ENCODE assay signal across 8 mouse cellular contexts in genomic region chr11:62278027-62278426, GRCm38 (mm10). TPM values are rescaled to one million over a fixed set of nuclear protein-coding genes. Genes with fewer than 3 reads are reported as not detected.
DNase-seq lines count a peak whose midpoint lies in the region; ATAC-seq and TF ChIP-seq lines count a peak whose summit lies in the region.

No protein-coding gene starts in this region.

- H3K9ac ChIP-seq in heart, adult 2 months (ENCODE audit: low read depth, low read length): no peak overlapping the region
- H3K9ac ChIP-seq in heart, embryonic 12.5 days: no peak overlapping the region
- no peak overlapping the region for H3K9ac ChIP-seq in stomach, postnatal 0 days (ENCODE audit: low read length)

- H3K4me2 ChIP-seq in heart, embryonic 12.5 days: no peak overlapping the region
- H3K4me2 ChIP-seq in stomach, postnatal 0 days (replicated peaks; ENCODE audit: low read depth): no peak overlapping the region

- 0 out of 2 replicates have a peak, but pooled peaks cover 4% of the 10 kb centered on the region for H3K9me3 ChIP-seq in heart, embryonic 12.5 days (replicated peaks)
- H3K9me3 ChIP-seq in E14TG2a.4 (ENCODE audit: low read length): no peaks in the 10 kb centered on the region
- H3K9me3 ChIP-seq in stomach, postnatal 0 days (ENCODE audit: control insufficient read depth, low read length): no peaks in the 10 kb centered on the region

- TF ChIP-seq POLR2A in heart, adult 2 months (IDR thresholded peaks at IDR 0.05; ENCODE audit: insufficient read depth, low read depth, low read length): no peak
- TF ChIP-seq POLR2A in brain, embryonic 14.5 days (IDR thresholded peaks at IDR 0.05; ENCODE audit: borderline replicate concordance, extremely low read depth, insufficient read depth, insufficient read length, poor library complexity, severe bottlenecking): no peak

- ATAC-seq in heart, embryonic 12.5 days (ENCODE audit: insufficient number of reproducible peaks, low FRiP score): no peak
- peak; percentile 63 for ATAC-seq in megakaryocyte, adult 5-6 weeks (ENCODE audit: poor library complexity, severe bottlenecking)
- ATAC-seq in stomach, postnatal 0 days (ENCODE audit: low FRiP score, low TSS enrichment): peak; percentile 63; the same call in 1 of the 2 replicates

- no peaks in the 10 kb centered on the region for H3K79me2 ChIP-seq in heart, adult 2 months (replicated peaks; ENCODE audit: control insufficient read depth, insufficient read depth, low read length)

- no peaks in the 10 kb centered on the region for H3K27me3 ChIP-seq in heart, adult 2 months (ENCODE audit: control insufficient read depth, insufficient read depth, low read length)
- H3K27me3 ChIP-seq in heart, embryonic 12.5 days (replicated peaks): no peaks in the 10 kb centered on the region
- no peaks in the 10 kb centered on the region for H3K27me3 ChIP-seq in E14TG2a.4 (ENCODE audit: insufficient read depth, low read length)
- no peaks in the 10 kb centered on the region for H3K27me3 ChIP-seq in stomach, postnatal 0 days (ENCODE audit: control insufficient read depth, insufficient read depth, low read length)

- no peak overlapping the region for H3K4me3 ChIP-seq in heart, adult 2 months
- H3K4me3 ChIP-seq in heart, embryonic 12.5 days: no peak overlapping the region
- H3K4me3 ChIP-seq in E14TG2a.4 (replicated peaks; ENCODE audit: low read length): no peak overlapping the region
- no peak overlapping the region for H3K4me3 ChIP-seq in stomach, postnatal 0 days (ENCODE audit: low read depth, low read length)

- peaks cover 3% of the 10 kb centered on the region; the same call in 1 of the 2 replicates for H3K36me3 ChIP-seq in heart, adult 2 months (ENCODE audit: control insufficient read depth, insufficient read depth, low read length)
- H3K36me3 ChIP-seq in heart, embryonic 12.5 days: peaks cover under 1% of the 10 kb centered on the region; the same call in 1 of the 2 replicates
- H3K36me3 ChIP-seq in E14TG2a.4 (ENCODE audit: insufficient read depth, low read length): peaks cover 14% of the 10 kb centered on the region
- H3K36me3 ChIP-seq in stomach, postnatal 0 days (ENCODE audit: control insufficient read depth, insufficient read depth, low read length): no peaks in the 10 kb centered on the region

- H3K4me1 ChIP-seq in heart, adult 2 months (ENCODE audit: control insufficient read depth, insufficient read depth, low read length): no peaks in the 10 kb centered on the region
- H3K4me1 ChIP-seq in heart, embryonic 12.5 days (replicated peaks): peaks cover 8% of the 10 kb centered on the region
- H3K4me1 ChIP-seq in E14TG2a.4 (replicated peaks; ENCODE audit: low read depth, low read length): peaks cover 40% of the 10 kb centered on the region
- no peaks in the 10 kb centered on the region for H3K4me1 ChIP-seq in stomach, postnatal 0 days (replicated peaks; ENCODE audit: control insufficient read depth, insufficient read depth)

- DNase-seq in heart, adult 2 months: peak; percentile 50 to 70
- DNase-seq in brain, embryonic 14.5 days (ENCODE audit: low read depth): peak; percentile 51
- DNase-seq in gastrocnemius, adult 8-10 months (ENCODE audit: low spot score in 2 of 2): peak; percentile 27 to 28
- DNase-seq in large intestine, adult 2 months (ENCODE audit: low read depth, low spot score): peak; percentile 77
- peak; percentile 90 for DNase-seq in stomach, postnatal 0 days (ENCODE audit: low spot score)

- TF ChIP-seq EP300 in heart, adult 2 months (IDR thresholded peaks at IDR 0.05; ENCODE audit: insufficient read depth, low read depth, low read length): no peak
- TF ChIP-seq EP300 in stomach, postnatal 0 days (optimal IDR thresholded peaks at IDR 0.05): no peak

- peak; percentile 75 for TF ChIP-seq CTCF in heart, adult 2 months (IDR thresholded peaks at IDR 0.05)
- TF ChIP-seq CTCF in E14TG2a.4 (conservative IDR thresholded peaks at IDR 0.05; ENCODE audit: low read length): peak; percentile 82
- peak; percentile 75 for TF ChIP-seq CTCF in brain, embryonic 14.5 days (IDR thresholded peaks at IDR 0.05; ENCODE audit: borderline replicate concordance, extremely low read depth, insufficient read depth, insufficient read length)
- peak; percentile 91 for TF ChIP-seq CTCF in stomach, postnatal 0 days (IDR thresholded peaks at IDR 0.05; ENCODE audit: low read depth)

- intact Hi-C loops in heart, adult 2 months (cut with DNase I): no loop called here

- no peak overlapping the region for H3K27ac ChIP-seq in heart, adult 2 months
- no peak overlapping the region for H3K27ac ChIP-seq in heart, embryonic 12.5 days (ENCODE audit: poor library complexity, severe bottlenecking)
- H3K27ac ChIP-seq in stomach, postnatal 0 days (replicated peaks): no peak overlapping the region

- 14% methylated on average over 5 of the region's 5 CpGs for WGBS in heart, adult 2 months
- WGBS in heart, embryonic 12.5 days: 7% methylated on average over 5 of the region's 5 CpGs
- 7% methylated on average over 5 of the region's 5 CpGs for WGBS in large intestine, adult 2 months
- 18% methylated on average over 5 of the region's 5 CpGs for whole genome bisulfite sequencing in stomach, postnatal 0 days

RNA-seq across cellular contexts. Expression of gene Zswim7, which starts 3.1 kb away (rescaled TPM):
- 10 to 100 TPM; 17.1 to 17.6 TPM for total RNA-seq in heart, adult 2 months (2021)
- 22.7 and 28.7 TPM in 2 replicates for polyA plus RNA-seq in heart, adult 2 months (2012; rRNA removed)
- 17.8 and 18.7 TPM in 2 replicates for polyA plus RNA-seq in heart, embryonic 12.5 days (2016; fragmentation: Nextera tagmentation; extraction: Ambion mirVana)
- 9.6 and 12.0 TPM in 2 replicates for polyA plus RNA-seq in brain, embryonic 14.5 days (2012; rRNA removed)
- total RNA-seq in gastrocnemius, adult 8-10 months (2022): 10 to 100 TPM; 44.3 to 51.0 (median 47.8) TPM
- 15.7 and 22.4 TPM in 2 replicates for polyA plus RNA-seq in large intestine, adult 2 months (2012; rRNA removed)
- 10.0 and 10.2 TPM in 2 replicates for total RNA-seq in megakaryocyte, adult 5-6 weeks (2015)
- 1.0 and 3.9 TPM in 2 replicates for total RNA-seq in megakaryocyte, adult 5-6 weeks (2017)
- polyA plus RNA-seq in stomach, postnatal 0 days (2015; fragmentation: Nextera tagmentation; extraction: Ambion mirVana): 23.4 and 25.1 TPM in 2 replicates

RNA-seq across cellular contexts. Expression of gene Ttc19, which starts 3.2 kb away (rescaled TPM):
- 10 to 100 TPM; 39.9 to 43.5 TPM for total RNA-seq in heart, adult 2 months (2021)
- 13.7 and 24.3 TPM in 2 replicates for polyA plus RNA-seq in heart, adult 2 months (2012; rRNA removed)
- 20.7 and 23.2 TPM in 2 replicates for polyA plus RNA-seq in heart, embryonic 12.5 days (2016; fragmentation: Nextera tagmentation; extraction: Ambion mirVana)
- 28.2 and 29.5 TPM in 2 replicates for polyA plus RNA-seq in brain, embryonic 14.5 days (2012; rRNA removed)
- total RNA-seq in gastrocnemius, adult 8-10 months (2022): 10 to 100 TPM; 37.5 to 45.7 (median 40.5) TPM
- 5.7 and 8.8 TPM in 2 replicates for polyA plus RNA-seq in large intestine, adult 2 months (2012; rRNA removed)
- total RNA-seq in megakaryocyte, adult 5-6 weeks (2015): 7.4 and 10.8 TPM in 2 replicates
- 8.6 and 15.7 TPM in 2 replicates for total RNA-seq in megakaryocyte, adult 5-6 weeks (2017)
- 12.2 and 12.7 TPM in 2 replicates for polyA plus RNA-seq in stomach, postnatal 0 days (2015; fragmentation: Nextera tagmentation; extraction: Ambion mirVana)

RNA-seq across cellular contexts. Expression of gene Adora2b, which starts 29.2 kb away (rescaled TPM):
- 1 to 10 TPM in 1 of 2 experiments, under 1 TPM in 1; 0.63 to 2.0 TPM for total RNA-seq in heart, adult 2 months (2021)
- polyA plus RNA-seq in heart, adult 2 months (2012; rRNA removed): 1.7 and 1.8 TPM in 2 replicates
- 0.83 and 1.1 TPM in 2 replicates for polyA plus RNA-seq in heart, embryonic 12.5 days (2016; fragmentation: Nextera tagmentation; extraction: Ambion mirVana)
- polyA plus RNA-seq in brain, embryonic 14.5 days (2012; rRNA removed): 2.8 and 3.0 TPM in 2 replicates
- total RNA-seq in gastrocnemius, adult 8-10 months (2022): under 1 TPM; 0.24 to 0.61 (median 0.37) TPM
- polyA plus RNA-seq in large intestine, adult 2 months (2012; rRNA removed): 0.95 and 9.7 TPM in 2 replicates
- 18.2 and 23.1 TPM in 2 replicates for total RNA-seq in megakaryocyte, adult 5-6 weeks (2015)
- total RNA-seq in megakaryocyte, adult 5-6 weeks (2017): 16.7 and 17.1 TPM in 2 replicates
- polyA plus RNA-seq in stomach, postnatal 0 days (2015; fragmentation: Nextera tagmentation; extraction: Ambion mirVana): 4.2 and 4.3 TPM in 2 replicates

Comparison
In these comparisons a context has a peak if more than half of its experiments do, and no peak if none do; other contexts are left out.
1. DNase-seq: peak in every context shown above with its lines; median percentile 90 in stomach, postnatal 0 days; 77 in large intestine, adult 2 months; 60 in heart, adult 2 months; 51 in brain, embryonic 14.5 days; 28 in gastrocnemius, adult 8-10 months.